In genomic region chr16:46046906-46047305, GRCm38 (mm10) we compare ENCODE assay signal across 12 mouse cellular contexts.
"Had no signal": no experiment of that assay in that cellular context is flagged by ENCODE, and none has a peak within 500 bp of the region (broad histone marks: within the 10 kb centered on the region; RNA-seq: fewer than 3 reads in every experiment).

No protein-coding gene starts in this region.

- DNase-seq: left cerebral cortex, postnatal 4 days; liver; liver, embryonic 13.5 days; liver, postnatal 0 days; lung, adult 18-20 months; lung, adult 2 months; lung, embryonic 14.5 days; lung, postnatal 10 days; lung, postnatal 14 days; lung, postnatal 36 days; lung, postnatal 4 days; midbrain, embryonic 14.5 days had no signal
